Mouse (Mus musculus): ENCODE data around the gene Prg3.

Prg3 gene

DNA sequence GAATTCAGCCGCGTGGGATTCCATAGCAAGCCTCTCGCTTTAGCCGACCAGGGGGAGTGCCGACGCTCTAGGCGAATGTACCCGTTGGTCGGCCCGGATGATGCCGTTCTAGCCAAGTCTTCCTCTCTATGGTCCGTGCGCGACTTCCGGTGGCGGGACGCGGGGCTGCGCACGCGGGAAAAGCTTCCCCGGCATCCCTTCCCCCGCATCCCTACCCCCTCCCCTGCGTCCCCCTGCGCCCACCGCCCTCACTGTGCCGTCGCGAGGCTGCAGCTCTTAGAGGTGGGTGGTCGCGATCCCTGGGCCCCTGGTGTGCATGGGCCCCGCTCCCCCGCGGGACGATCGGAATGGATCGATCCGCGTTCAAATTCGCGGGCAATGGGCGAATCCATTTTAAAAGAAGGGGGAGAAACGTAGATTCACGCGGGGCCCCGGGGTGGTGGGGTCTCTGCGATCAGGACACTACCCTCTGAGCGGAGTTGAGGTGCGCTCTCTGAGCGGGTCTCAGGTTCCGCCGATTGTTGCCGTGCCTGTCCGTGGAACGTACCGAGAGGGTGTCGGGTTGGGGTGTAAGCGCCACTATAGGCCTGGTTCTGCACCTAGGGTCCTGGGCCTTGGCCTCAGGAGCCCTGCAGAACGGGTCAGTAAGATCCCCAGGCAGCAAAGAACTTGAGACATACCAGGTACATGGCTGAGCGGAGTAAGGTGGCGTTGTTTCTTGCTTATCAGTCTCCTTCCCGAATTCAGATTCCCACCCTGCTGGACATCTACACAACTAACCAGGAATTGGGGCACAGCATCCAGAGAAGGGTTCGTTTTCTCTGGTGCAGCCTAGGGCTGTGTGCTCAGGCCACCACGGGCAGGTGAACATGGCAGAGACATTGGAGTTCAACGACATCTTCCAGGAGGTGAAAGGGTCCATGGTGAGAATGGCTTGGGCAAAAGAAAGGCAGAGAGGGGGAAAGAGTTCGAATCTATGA, 49.3 kb downstream of the Prg3 start, which contains the start of the genes Ssrp1 and P2rx3:
Gene Ssrp1, plus strand, starts transcription at position 188 of the 980 bp plus-strand sequence.
Gene P2rx3, minus strand, starts transcription at position 416 of the 980 bp plus-strand sequence.
- DNase-seq (ENCODE audit: low read depth, low spot score) = peak; percentile 97

DNA sequence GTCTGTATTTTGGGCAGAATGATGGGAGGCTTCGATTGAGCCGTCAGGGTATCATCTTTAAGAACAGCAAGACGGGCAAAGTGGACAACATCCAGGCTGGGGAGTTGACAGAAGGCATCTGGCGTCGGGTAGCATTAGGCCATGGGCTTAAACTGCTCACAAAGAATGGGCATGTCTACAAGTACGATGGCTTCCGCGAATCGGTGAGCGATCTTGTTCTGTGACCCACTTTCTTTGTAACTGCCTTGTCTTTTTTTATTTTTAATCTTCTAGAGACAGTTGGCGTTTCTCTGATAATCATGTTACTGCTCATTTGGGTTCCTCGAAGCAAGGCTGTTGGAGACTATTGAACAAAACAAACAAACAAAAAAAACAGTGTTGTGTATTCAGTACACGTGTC, 50.3 kb downstream of the Prg3 start:
- no peak for DNase-seq (ENCODE audit: low read depth, low spot score)
